Mouse (Mus musculus) erythroid progenitor cell, adult 5-6 weeks (primary cell): Measurements from ENCODE around the gene Ndufb2. TPM values are rescaled to one million over a fixed set of nuclear protein-coding genes. Genes with fewer than 3 reads are reported as not detected.

ENCODE experiments used
- ATAC-seq: replicated peaks from 2 replicates; pipeline ENCODE4 v1.8.0; 2016; ENCODE audit warnings: moderate number of reproducible peaks, mild to moderate bottlenecking, moderate TSS enrichment, inconsistent platforms; ENCODE audit not compliant: poor library complexity, low FRiP score, severe bottlenecking
- total RNA-seq, 2 experiments: library from RNA; stranded (forward) in 1 of 2; stranded (reverse) in 1 of 2; fragments of 150-400 nt in 1 of 2; fragments of 186-747, 209-891 nt in 1 of 2; gene quantifications; 2 replicates each; pipeline versions ENCODE4 v1.2.3 to v1.2.4; 2015 to 2017; ENCODE audit warnings: low replicate concordance in 2 of 2

The Ndufb2 gene
- total RNA-seq (2015; ENCODE audit: low replicate concordance) (14.7 and 16.2 TPM in 2 replicates), total RNA-seq (2017; ENCODE audit: low replicate concordance) (10.5 and 24.9 TPM in 2 replicates)

- ATAC-seq: peak; percentile 99
These were observed at the start of gene Ndufb2 for GRCm38 (mm10) chr6:39592401-39593214. Gene Ndufb2, plus strand, starts transcription at chr6:39592574.

GRCm38 (mm10) chr6:39542631-39543597 lies 49.5 kb upstream of the Ndufb2 start:
- no peak for ATAC-seq

DNA sequence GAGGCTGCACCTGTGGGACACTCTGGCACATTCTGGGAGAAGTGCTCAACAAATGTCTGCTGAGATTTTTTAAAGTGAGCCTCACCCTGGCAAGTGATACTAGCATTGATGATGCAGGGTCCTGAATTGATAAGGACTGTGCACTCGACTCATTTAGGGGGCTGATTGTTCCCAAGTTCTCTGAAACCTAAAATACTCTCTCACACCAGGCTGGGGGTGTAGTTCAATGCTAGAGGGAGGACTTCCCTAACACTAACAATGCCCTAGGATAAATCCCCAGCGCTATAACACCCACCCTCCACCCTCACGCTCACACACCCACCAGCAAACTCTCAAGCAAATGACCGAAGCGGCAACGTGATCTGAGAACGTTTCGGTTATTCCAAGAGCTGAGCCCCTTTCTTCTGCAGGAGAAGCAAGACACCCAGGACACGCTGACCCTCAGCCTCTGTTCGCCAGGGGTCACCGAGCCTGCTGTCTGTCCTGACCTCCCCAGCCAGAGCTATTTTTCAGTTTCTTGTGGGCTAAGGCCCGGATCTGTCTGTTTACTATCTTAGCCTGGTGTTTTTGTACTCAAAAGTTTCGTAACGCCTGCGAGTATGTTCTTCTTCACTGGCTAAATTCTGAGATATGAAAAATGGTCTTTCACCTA lies 48.5 kb upstream of the Ndufb2 start:
- ATAC-seq: no peak

GRCm38 (mm10) chr6:39545474-39545873 lies 46.9 kb upstream of the Ndufb2 start:
- ATAC-seq: no peak

DNA sequence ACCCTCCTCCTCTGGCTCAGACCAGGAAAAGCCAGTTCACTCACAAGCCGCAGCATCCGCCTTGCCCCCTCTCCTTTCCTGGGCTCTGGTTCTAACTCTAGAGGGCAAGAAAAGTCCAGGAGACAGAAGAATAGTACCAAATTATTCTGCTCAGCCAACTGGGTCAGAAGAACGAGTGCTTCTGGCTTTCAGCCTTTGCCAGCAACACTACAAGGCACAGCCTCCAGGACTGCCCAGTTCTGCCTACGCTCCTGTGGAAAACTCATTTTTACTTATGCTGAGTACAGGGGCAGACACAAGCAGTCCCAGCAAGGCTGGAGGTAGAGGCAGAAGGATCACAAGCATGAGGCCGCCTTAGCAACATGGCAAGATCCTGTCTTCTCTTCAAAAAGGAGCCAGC lies 44.3 kb upstream of the Ndufb2 start:
- no peak for ATAC-seq

- ATAC-seq: no peak
These were observed 40.3 kb upstream of the Ndufb2 start for GRCm38 (mm10) chr6:39551981-39552636.

DNA sequence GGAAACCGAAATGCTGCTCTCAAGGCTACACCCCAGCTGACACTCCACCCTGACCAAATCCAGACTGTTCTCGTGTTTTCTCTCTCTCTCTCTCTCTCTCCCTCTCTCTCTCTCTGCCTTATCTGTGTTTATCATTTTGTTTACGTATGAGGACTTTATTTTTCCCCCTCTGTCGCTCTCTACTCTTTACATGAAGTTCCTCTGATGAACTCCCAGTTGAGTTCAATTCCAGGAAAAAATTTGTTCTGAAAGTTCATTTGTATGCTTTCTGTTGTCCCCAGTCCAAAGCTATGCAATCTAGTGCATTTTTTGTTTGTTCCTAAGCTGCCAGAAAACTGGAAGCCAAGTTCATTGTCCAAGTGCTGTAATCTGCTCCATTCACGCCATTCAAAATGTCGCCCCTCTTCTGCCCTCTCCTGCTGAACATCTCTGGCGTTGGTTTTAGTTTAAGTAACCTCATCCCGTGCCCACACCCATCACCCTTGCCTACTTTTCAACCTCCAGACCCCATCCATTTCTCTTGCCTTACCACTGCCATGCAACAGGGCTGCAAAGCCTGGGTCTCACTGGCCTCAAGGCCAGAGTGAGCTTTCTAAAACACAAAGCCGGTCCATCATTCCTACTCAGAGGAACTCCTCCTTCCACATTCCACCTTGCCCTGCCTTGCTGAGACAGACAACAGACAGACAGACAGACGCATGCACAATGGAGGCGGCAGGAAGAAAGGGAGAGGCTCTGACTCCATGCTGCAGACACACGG lies 37.3 kb upstream of the Ndufb2 start:
- no peak for ATAC-seq

DNA sequence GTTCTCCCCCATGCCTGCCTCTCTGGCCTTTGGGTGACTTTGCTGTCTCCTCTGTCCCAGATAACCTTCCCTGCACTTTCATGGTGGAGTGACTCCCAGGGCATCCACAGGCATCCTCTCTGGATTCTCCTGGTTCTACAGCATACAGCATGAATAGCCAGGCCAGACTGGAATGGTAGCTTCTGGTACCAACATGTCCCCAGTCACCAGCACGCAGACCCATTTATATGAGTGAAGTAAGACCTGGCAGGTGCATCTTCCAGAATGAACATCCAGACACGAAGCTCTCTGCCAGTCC lies 36.8 kb upstream of the Ndufb2 start:
- no peak for ATAC-seq

- no peak for ATAC-seq
These were observed 35.3 kb upstream of the Ndufb2 start for GRCm38 (mm10) chr6:39556900-39557659.

DNA sequence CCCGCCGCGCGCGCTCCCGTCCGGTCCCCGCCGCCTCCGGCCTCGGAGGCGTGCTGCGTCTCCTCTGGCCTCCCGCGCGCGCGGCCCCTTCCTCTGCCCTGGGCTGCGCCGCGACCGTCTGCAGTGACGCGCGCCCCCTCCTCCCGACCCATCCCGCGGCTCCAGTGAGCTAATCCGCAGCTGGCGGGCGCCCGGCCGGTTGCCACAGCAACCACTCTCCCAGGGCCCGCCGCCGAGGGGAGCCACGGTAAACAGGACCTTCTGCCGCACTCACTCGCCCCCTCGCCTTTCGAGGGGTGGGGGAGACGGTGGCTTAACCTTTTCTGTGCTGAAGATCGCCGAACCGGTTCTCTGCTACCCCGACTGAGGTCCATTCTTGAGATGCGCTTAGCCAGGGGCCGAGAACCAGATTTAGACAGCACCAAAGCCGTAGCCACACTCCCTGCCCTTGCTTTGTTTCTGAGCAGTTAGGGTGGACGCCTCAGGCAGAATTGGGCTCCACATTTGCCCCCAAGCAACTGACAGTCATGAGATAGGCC lies 34.6 kb upstream of the Ndufb2 start, which contains the start of gene Dennd2a:
Gene Dennd2a (minus strand): TSS at position 145 of the 539 bp plus-strand sequence.
- ATAC-seq: no peak

DNA sequence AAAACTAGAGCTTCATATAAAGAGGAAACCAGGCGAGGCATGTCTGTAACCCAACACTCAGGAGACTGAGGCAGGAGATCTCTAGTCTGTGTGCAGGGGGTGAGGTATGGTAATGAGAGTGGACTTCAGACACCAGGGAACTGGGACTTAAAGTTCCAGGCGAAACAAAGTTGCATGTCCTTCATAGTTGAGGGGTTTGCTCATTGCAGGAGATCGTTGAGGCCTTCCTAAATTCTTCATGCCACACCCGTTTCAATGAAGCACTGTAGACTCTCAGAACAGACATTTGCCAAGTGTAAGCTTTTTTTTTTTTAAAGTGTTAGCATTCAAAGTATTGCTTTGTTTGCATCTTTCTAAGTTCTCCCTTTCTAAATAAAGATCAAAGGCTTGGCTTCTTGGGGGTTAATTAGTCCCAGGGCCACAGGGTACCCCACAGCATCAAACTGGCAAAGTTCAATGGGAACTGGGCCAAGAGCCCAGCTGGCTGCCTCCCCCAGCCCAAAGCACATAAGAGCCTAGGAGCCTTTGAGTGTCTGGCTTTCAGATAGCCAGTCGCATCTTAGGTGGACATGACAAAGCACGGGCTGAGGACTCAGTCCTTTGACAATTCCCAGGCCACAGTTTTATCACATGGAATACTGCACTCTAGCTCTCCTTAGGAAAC lies 33.0 kb upstream of the Ndufb2 start:
- ATAC-seq: no peak

DNA sequence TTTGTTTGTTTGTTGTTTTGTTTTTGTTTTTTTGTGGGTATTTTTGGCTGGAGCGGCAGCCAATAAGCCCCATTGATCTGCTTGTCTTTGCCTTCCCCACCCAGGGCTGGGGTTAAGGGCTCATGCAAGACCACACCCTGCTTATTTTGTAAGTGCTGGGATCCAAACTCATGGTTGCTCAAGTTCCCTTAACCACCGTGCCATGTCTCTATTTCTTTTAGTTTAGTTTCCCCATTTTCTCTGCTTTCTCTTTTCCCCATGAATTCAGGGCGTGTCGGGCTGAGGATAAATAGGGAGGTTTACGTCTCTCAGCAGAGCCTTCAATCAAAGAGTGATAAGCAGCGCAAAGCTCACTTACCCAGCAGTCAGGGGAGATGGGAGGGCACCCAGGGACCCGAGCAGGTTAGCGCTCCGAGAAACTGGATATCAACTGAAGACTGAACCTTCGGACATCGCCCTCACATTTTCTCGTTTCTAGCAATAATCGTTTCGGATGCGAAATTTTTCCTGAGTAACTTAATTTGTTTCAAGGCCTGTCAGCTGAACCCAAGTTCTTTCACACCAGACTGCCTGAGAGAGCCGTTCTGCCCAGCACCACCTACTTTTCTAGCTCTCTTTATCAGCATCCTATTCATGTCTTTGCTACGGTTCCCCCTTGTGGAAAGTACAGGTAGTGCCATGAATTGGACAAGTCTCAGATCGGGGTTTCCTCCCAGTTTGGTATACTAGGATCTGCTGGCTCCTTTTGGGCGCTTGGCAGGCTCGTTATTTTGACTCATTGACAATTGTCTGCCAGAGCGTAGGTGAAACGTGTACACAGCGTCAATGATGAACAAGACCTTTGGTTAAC lies 30.0 kb upstream of the Ndufb2 start:
- peak; percentile 87 for ATAC-seq

- ATAC-seq: no peak
These were observed 24.8 kb upstream of the Ndufb2 start for GRCm38 (mm10) chr6:39567528-39567927.

- no peak for ATAC-seq
These were observed 21.9 kb upstream of the Ndufb2 start for GRCm38 (mm10) chr6:39570426-39570825.

GRCm38 (mm10) chr6:39573791-39574554 lies 18.4 kb upstream of the Ndufb2 start, which contains the start of gene Adck2:
Gene Adck2, plus strand, starts transcription at chr6:39573873.
- peak; percentile 87 for ATAC-seq

DNA sequence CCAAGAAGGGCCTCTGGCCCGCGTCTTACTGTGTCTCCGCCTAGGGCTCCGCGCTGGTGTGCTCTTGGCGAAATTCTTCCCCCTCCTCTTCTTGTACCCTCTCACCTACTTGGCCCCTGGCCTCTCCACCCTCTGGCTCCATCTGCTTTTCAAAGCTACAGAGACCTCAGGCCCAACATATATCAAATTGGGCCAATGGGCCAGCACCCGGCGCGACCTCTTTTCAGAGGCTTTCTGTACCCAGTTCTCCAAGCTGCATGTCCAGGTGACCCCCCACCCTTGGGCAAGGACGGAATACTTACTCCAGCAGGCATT lies 17.9 kb upstream of the Ndufb2 start:
- no peak for ATAC-seq
